Mouse (Mus musculus): ENCODE data around the gene Klf13. TPM values are rescaled to one million over a fixed set of nuclear protein-coding genes. Genes with fewer than 3 reads are reported as not detected.

Gene Klf13
- polyA plus RNA-seq, 1 experiment: 30.4 TPM

DNA sequence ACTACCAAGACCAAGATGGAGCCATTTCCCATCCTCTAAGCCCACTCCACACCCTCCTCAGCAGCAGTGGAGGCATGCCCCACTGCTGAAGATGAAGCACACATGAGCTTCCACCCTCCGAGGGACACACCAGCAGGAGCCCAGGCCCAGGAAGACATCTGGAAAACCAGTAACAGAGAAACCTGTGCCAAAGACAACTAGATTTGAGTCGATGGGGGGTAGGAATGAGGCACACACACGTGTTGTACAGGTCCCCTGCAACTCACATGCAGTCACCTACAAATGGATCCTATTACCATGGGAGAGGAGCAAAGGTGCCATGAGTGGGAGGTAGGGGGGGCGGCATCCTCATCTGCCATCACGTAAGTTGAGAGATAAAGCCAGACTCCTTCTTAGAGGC is 28.5 kb downstream of the Klf13 start:
- Histone ChIP-seq H3K36me3 (ENCODE audit: control insufficient read depth, insufficient read depth) (no peaks in the 10 kb centered on the region), H3K4me3 (no peak overlapping the region)
- no peak for TF ChIP-seq SRF (IDR thresholded peaks at IDR 0.05; ENCODE audit: control insufficient read depth, insufficient read length, low read depth)
- no peak for TF ChIP-seq MAX (IDR thresholded peaks at IDR 0.05; ENCODE audit: low read depth)
- no peak for TF ChIP-seq USF1 (IDR thresholded peaks at IDR 0.05; ENCODE audit: low read depth)

DNA sequence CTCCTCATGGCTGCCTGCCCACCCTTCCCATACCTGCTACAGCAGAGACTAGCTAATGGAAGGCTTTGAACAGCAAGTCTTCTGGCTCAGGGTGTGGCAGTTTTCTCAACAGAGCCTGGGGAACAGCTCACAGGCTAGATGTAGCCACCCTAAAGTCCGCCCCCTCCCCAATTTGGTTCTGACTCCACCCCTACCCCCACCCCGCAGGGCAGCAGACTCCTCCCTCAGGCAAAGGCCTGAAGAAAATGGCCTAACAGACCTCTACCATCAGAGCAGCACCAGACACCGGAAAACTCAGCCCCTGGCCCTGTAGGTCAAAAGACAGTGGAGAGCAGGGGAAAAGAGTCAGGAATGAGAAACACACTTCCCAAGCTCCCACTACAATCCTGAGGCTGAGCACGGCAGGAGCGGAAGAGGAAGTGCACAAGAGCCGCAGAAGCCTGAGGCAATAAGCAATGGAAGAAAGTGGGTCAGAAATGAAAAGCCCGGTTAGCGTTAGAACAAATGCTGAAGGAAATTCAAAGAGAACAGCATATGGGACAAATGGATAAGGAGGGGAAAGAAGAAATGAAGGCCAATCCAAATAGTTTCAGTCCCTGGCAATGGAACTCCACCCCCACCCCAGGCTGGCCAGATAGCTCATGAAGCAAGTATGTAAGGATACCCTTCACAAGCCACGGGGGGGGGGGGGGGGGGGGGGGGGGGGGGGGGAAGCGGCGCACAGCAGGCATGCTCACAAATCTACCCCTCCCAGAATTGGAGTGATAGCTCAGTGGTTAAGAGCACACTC is 30.0 kb downstream of the Klf13 start:
- peak overlapping the region; percentile 33 for H3K4me2 ChIP-seq (ENCODE audit: low read depth)
- TF ChIP-seq E2F4 (IDR thresholded peaks at IDR 0.05; ENCODE audit: insufficient read depth): no peak
- no peak for TF ChIP-seq SRF (IDR thresholded peaks at IDR 0.05; ENCODE audit: control insufficient read depth, insufficient read length, low read depth)
- TF ChIP-seq MYOD1 (IDR thresholded peaks at IDR 0.05; ENCODE audit: control insufficient read depth in 1 of 3, insufficient read length in 2 of 3, low read depth in 2 of 3): no peak
- no peak for TF ChIP-seq POLR2A (IDR thresholded peaks at IDR 0.05; ENCODE audit: insufficient read length, low read depth)
- TF ChIP-seq MYOG (IDR thresholded peaks at IDR 0.05; ENCODE audit: control insufficient read depth in 1 of 3, insufficient read depth in 1 of 3, insufficient read length in 2 of 3, low read depth in 2 of 3): no peak
- TF ChIP-seq REST (IDR thresholded peaks at IDR 0.05; ENCODE audit: insufficient read depth, insufficient read length): no peak
- no peak for TF ChIP-seq TCF3 (IDR thresholded peaks at IDR 0.05; ENCODE audit: insufficient read length, low read depth)
- no peak for TF ChIP-seq POLR2AphosphoS2 (IDR thresholded peaks at IDR 0.05; ENCODE audit: insufficient read length, low read depth)
- no peak for TF ChIP-seq TCF12 (IDR thresholded peaks at IDR 0.05; ENCODE audit: insufficient read depth, poor library complexity, severe bottlenecking)
- no peak for TF ChIP-seq MAX (IDR thresholded peaks at IDR 0.05; ENCODE audit: low read depth)
- no peak for TF ChIP-seq CEBPB (IDR thresholded peaks at IDR 0.05; ENCODE audit: insufficient read depth, poor library complexity, severe bottlenecking)
- no peak for TF ChIP-seq USF1 (IDR thresholded peaks at IDR 0.05; ENCODE audit: low read depth)
- H3K4me3 ChIP-seq: no peak overlapping the region
- peaks cover 93% of the 10 kb centered on the region for H3K79me2 ChIP-seq (ENCODE audit: control insufficient read depth, insufficient read depth)
- no peaks in the 10 kb centered on the region for H3K36me3 ChIP-seq (ENCODE audit: control insufficient read depth, insufficient read depth)
- no peak overlapping the region for H3ac ChIP-seq (ENCODE audit: control insufficient read depth, insufficient read length)
- no peaks in the 10 kb centered on the region for H3K27me3 ChIP-seq (ENCODE audit: control insufficient read depth, insufficient read depth, insufficient read length)

More for the DNA sequence above, 28.5 kb downstream of the Klf13 start:
- H3K79me2 ChIP-seq (ENCODE audit: control insufficient read depth, insufficient read depth): peaks cover 93% of the 10 kb centered on the region
- no peaks in the 10 kb centered on the region for H3K27me3 ChIP-seq (ENCODE audit: control insufficient read depth, insufficient read depth, insufficient read length)
- H3K4me2 ChIP-seq (ENCODE audit: low read depth): no peak overlapping the region
- no peak overlapping the region for H3ac ChIP-seq (ENCODE audit: control insufficient read depth, insufficient read length)

DNA sequence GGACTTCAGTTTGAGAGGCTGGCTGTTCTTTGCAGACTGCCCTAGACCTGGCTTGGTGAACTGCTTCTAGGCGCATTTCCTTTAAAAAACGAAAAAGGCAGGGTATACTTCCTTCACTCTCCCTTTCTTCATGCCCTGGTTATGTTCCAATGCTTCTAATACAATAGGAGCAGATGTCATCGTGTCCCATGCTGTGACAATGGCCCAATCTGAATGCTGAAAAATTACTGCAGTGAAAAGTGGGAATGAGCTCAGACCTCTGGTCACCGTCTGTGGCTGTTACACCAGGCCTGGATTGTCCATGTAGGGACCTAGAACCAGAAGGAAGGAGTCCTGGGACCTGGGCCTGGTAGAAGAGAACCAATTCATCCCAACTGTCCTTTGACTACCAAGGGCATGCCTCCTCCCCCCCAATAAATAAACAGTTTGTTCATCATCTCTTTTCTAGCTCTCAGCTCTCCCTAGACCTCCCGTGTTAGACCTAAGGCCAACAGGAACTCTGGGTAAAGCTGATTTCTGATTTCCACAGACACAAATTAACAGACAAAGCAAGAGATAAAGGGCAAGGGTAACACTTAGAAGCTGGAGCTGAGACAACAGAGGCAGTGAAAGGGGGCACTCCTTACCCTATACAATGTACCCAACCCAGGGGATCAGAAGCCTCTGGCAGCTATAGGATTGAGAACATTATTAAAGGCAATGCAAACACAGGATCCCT is 30.8 kb downstream of the Klf13 start:
- TF ChIP-seq REST (IDR thresholded peaks at IDR 0.05; ENCODE audit: insufficient read depth, insufficient read length) (no peak), POLR2AphosphoS2 (IDR thresholded peaks at IDR 0.05; ENCODE audit: insufficient read length, low read depth) (no peak), SRF (IDR thresholded peaks at IDR 0.05; ENCODE audit: control insufficient read depth, insufficient read length, low read depth) (no peak), USF1 (IDR thresholded peaks at IDR 0.05; ENCODE audit: low read depth) (no peak), POLR2A (IDR thresholded peaks at IDR 0.05; ENCODE audit: insufficient read length, low read depth) (no peak), CEBPB (IDR thresholded peaks at IDR 0.05; ENCODE audit: insufficient read depth, poor library complexity, severe bottlenecking) (no peak), MYOD1 (IDR thresholded peaks at IDR 0.05; ENCODE audit: control insufficient read depth in 1 of 3, insufficient read length in 2 of 3, low read depth in 2 of 3) (no peak), TCF3 (IDR thresholded peaks at IDR 0.05; ENCODE audit: insufficient read length, low read depth) (no peak), TCF12 (IDR thresholded peaks at IDR 0.05; ENCODE audit: insufficient read depth, poor library complexity, severe bottlenecking) (no peak)
- H3K27me3 ChIP-seq (ENCODE audit: control insufficient read depth, insufficient read depth, insufficient read length): no peaks in the 10 kb centered on the region
- H3K4me3 ChIP-seq: no peak overlapping the region
- no peaks in the 10 kb centered on the region for H3K36me3 ChIP-seq (ENCODE audit: control insufficient read depth, insufficient read depth)
- H3K4me2 ChIP-seq (ENCODE audit: low read depth): no peak overlapping the region
- peaks cover 93% of the 10 kb centered on the region for H3K79me2 ChIP-seq (ENCODE audit: control insufficient read depth, insufficient read depth)
- no peak overlapping the region for H3ac ChIP-seq (ENCODE audit: control insufficient read depth, insufficient read length)

DNA sequence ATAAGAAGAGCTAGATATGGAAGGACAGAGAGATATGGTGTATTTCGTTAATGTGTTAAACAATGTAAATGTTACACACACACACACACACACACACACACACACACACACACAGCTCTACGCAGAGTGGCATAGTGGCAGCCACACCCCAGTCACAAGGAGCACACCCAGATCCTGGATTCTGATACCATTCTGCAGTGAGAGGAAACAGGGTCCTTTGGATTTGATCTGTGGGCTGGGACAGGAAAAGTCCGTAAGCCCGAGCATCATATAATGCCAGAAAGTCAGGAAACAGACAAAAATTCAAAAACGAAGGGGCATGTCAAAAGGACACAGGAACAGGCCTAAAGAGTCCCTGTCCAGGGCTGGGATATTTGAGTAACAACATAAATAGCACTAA is 33.1 kb downstream of the Klf13 start:
- Histone ChIP-seq H3K4me2 (ENCODE audit: low read depth) (peak overlapping the region; percentile 73), H3K79me2 (ENCODE audit: control insufficient read depth, insufficient read depth) (peaks cover 99% of the 10 kb centered on the region), H3ac (ENCODE audit: control insufficient read depth, insufficient read length) (no peak overlapping the region), H3K4me3 (no peak overlapping the region), H3K36me3 (ENCODE audit: control insufficient read depth, insufficient read depth) (no peaks in the 10 kb centered on the region), H3K27me3 (ENCODE audit: control insufficient read depth, insufficient read depth, insufficient read length) (no peaks in the 10 kb centered on the region)
- TF ChIP-seq MAX (IDR thresholded peaks at IDR 0.05; ENCODE audit: low read depth) (no peak), TCF12 (IDR thresholded peaks at IDR 0.05; ENCODE audit: insufficient read depth, poor library complexity, severe bottlenecking) (no peak), REST (IDR thresholded peaks at IDR 0.05; ENCODE audit: insufficient read depth, insufficient read length) (no peak), POLR2AphosphoS2 (IDR thresholded peaks at IDR 0.05; ENCODE audit: insufficient read length, low read depth) (no peak), TCF3 (IDR thresholded peaks at IDR 0.05; ENCODE audit: insufficient read length, low read depth) (no peak), MYOD1 (IDR thresholded peaks at IDR 0.05; ENCODE audit: control insufficient read depth in 1 of 3, insufficient read length in 2 of 3, low read depth in 2 of 3) (no peak), USF1 (IDR thresholded peaks at IDR 0.05; ENCODE audit: low read depth) (no peak), E2F4 (IDR thresholded peaks at IDR 0.05; ENCODE audit: insufficient read depth) (no peak), SRF (IDR thresholded peaks at IDR 0.05; ENCODE audit: control insufficient read depth, insufficient read length, low read depth) (no peak), CEBPB (IDR thresholded peaks at IDR 0.05; ENCODE audit: insufficient read depth, poor library complexity, severe bottlenecking) (no peak), POLR2A (IDR thresholded peaks at IDR 0.05; ENCODE audit: insufficient read length, low read depth) (no peak), MYOG (IDR thresholded peaks at IDR 0.05; ENCODE audit: control insufficient read depth in 1 of 3, insufficient read depth in 1 of 3, insufficient read length in 2 of 3, low read depth in 2 of 3) (no peak)

Data from myocyte (in vitro differentiated cells).